Mouse (Mus musculus): ENCODE results near the gene Gpsm2. TPM values are rescaled to one million over a fixed set of nuclear protein-coding genes. Genes with fewer than 3 reads are reported as not detected.
A peak's percentile ranks its signal among the peaks of the same experiment; 100 is the strongest.
"Not testable (repeated sequence)": the region's sequence is repeated elsewhere in the genome, so short reads cannot be mapped to it uniquely, and the experiment has no call there.

Gene Gpsm2
- polyA plus RNA-seq, 1 experiment from 2014 or later, result 22.7 TPM

DNA sequence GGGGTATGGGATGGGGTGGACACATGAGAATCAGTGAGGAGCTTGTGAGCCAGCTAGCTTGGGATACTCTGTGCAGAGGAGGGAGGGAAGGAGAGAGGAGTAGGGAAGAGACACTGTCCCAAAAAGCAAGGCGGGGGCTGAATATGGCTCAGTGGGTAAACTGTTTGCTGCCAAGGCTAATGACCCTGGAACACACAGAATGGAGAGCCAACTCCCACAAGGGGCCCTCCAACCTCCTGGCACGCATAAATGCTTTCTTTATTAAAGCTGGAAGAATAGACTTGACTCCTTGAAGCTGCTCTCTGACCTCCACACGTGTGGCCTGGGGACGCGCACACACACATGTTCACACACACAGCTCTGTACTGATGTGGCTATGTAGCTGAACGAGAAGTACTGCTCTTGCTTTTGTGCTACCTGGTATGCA, 33.1 kb downstream of the Gpsm2 start:
- WGBS, result 46% methylated on average over 6 of the region's 6 CpGs
- Histone ChIP-seq H3K27me3 (ENCODE audit: control insufficient read depth, insufficient read depth, low read length) (no peaks in the 10 kb centered on the region), H3K36me3 (replicated peaks; ENCODE audit: control insufficient read depth, insufficient read depth) (peaks cover 37% of the 10 kb centered on the region; the same call in 1 of the 2 replicates), H3K9me3 (ENCODE audit: control insufficient read depth, low read length) (no peaks in the 10 kb centered on the region), H3K4me3 (replicated peaks; ENCODE audit: low read length) (no peak overlapping the region), H3K4me1 (replicated peaks; ENCODE audit: control insufficient read depth, insufficient read depth, low read length) (no peaks in the 10 kb centered on the region), H3K9ac (no peak overlapping the region), H3K4me2 (replicated peaks) (no peak overlapping the region), H3K27ac (no peak overlapping the region)
- peak; percentile 53; the same call in 1 of the 2 replicates for ATAC-seq (ENCODE audit: low FRiP score)
- peak; percentile 36 for DNase-seq (ENCODE audit: low spot score)

DNA sequence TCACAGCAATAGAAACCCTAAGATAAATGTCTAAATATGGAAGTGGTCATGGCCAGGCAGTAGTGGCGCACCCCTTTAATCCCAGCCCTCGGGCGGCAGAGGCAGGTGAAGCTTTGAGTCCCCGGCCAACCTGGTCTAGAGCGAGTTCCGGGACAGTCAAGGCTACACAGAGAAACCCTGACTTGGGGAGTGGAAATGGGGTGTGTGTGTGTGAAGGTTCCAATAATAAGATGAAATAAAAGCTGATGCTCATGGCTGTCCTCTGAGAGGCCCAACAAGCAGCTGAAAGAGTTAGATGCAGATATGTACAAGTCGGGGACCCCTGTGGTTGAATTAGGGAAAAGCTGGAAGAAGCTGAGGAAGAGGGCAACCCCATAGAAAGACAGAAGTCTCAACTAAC, 36.4 kb downstream of the Gpsm2 start:
- H3K36me3 ChIP-seq (replicated peaks; ENCODE audit: control insufficient read depth, insufficient read depth), result peaks cover 63% of the 10 kb centered on the region
- no peak overlapping the region for H3K4me2 ChIP-seq (replicated peaks)
- no peaks in the 10 kb centered on the region for H3K27me3 ChIP-seq (ENCODE audit: control insufficient read depth, insufficient read depth, low read length)
- WGBS, result 98% methylated on average over 7 of the region's 7 CpGs
- DNase-seq (ENCODE audit: low spot score) (no peak), ATAC-seq (ENCODE audit: low FRiP score) (no peak)
- no peak overlapping the region for H3K9ac ChIP-seq
- H3K9me3 ChIP-seq (ENCODE audit: control insufficient read depth, low read length), result no peaks in the 10 kb centered on the region
- no peak overlapping the region for H3K27ac ChIP-seq
- H3K4me3 ChIP-seq (replicated peaks; ENCODE audit: low read length), result no peak overlapping the region
- H3K4me1 ChIP-seq (replicated peaks; ENCODE audit: control insufficient read depth, insufficient read depth, low read length), result no peaks in the 10 kb centered on the region

DNA sequence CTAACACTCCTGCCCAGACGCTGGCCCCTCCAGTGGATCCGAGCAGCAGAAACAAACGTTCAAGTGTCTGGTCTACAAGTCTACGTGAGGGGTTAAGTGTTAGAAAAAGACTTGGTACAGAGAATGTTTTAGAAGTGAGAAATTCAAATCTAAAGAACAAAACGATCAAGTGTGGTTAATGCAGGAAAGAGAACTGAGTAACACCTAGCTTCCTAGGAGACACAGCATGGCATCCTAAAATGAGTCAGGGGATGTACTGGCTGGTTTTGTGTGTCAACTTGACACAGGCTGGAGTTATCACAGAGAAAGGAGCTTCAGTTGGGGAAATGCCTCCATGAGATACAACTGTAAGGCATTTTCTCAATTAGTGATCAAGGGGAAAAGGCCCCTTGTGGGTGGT, 38.5 kb downstream of the Gpsm2 start:
- not testable (repeated sequence) for H3K4me2 ChIP-seq (replicated peaks); ATAC-seq (ENCODE audit: low FRiP score); H3K27me3 ChIP-seq (ENCODE audit: control insufficient read depth, insufficient read depth, low read length); H3K9me3 ChIP-seq (ENCODE audit: control insufficient read depth, low read length); H3K27ac ChIP-seq; H3K4me1 ChIP-seq (replicated peaks; ENCODE audit: control insufficient read depth, insufficient read depth, low read length); H3K9ac ChIP-seq; H3K4me3 ChIP-seq (replicated peaks; ENCODE audit: low read length); DNase-seq (ENCODE audit: low spot score)
- WGBS, result 98% methylated on average over 5 of the region's 5 CpGs
- peaks cover 77% of the 10 kb centered on the region for H3K36me3 ChIP-seq (replicated peaks; ENCODE audit: control insufficient read depth, insufficient read depth)

DNA sequence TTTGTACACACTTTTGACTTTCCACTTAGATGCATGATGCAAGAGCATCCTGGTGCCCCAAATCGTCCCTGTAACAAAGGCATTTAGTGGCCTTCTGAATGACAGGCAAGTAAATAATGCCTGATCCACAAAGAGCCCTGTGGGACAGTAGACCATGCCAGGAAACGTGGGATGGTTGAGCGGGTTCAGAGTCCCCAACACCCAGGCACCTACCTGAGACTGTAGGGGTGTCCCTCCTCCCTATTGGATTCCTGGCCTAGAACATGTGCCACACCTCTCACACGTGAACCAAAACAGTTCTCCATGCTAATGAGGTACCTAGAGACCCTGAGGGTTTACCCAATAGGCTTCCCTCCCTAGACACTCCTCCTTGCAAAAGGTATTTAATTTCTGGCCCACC, 41.1 kb downstream of the Gpsm2 start:
- Histone ChIP-seq H3K36me3 (replicated peaks; ENCODE audit: control insufficient read depth, insufficient read depth) (peaks cover 92% of the 10 kb centered on the region), H3K4me1 (replicated peaks; ENCODE audit: control insufficient read depth, insufficient read depth, low read length) (no peaks in the 10 kb centered on the region), H3K9ac (no peak overlapping the region), H3K4me2 (replicated peaks) (no peak overlapping the region), H3K27ac (no peak overlapping the region), H3K9me3 (ENCODE audit: control insufficient read depth, low read length) (no peaks in the 10 kb centered on the region), H3K4me3 (replicated peaks; ENCODE audit: low read length) (no peak overlapping the region), H3K27me3 (ENCODE audit: control insufficient read depth, insufficient read depth, low read length) (no peaks in the 10 kb centered on the region)
- ATAC-seq (ENCODE audit: low FRiP score) (no peak), DNase-seq (ENCODE audit: low spot score) (no peak)
- 85% methylated on average over 4 of the region's 4 CpGs for WGBS

DNA sequence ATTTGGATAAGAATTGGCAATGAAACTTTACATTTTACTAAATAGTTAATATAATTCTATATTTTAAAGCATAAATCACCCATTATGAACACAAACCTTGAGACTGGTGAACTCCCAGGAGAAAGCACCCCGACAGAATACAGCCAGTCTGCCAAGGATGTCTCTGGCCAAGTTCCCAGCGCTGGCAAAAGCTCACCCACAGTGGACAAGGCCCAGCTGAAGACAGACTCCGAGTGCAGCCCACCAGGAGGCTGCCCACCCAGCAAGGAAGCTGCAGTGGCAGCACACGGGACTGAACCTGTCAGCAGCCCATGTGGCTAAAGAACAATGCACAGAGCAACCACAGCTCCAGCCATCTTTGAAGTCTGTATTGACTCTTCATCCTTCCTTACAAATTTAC, 45.5 kb downstream of the Gpsm2 start:
- no peaks in the 10 kb centered on the region for H3K27me3 ChIP-seq (ENCODE audit: control insufficient read depth, insufficient read depth, low read length)
- no peaks in the 10 kb centered on the region for H3K9me3 ChIP-seq (ENCODE audit: control insufficient read depth, low read length)
- no peak for DNase-seq (ENCODE audit: low spot score)
- no peak for ATAC-seq (ENCODE audit: low FRiP score)
- 66% methylated on average over 4 of the region's 4 CpGs for WGBS
- no peak overlapping the region for H3K4me3 ChIP-seq (replicated peaks; ENCODE audit: low read length)
- H3K4me1 ChIP-seq (replicated peaks; ENCODE audit: control insufficient read depth, insufficient read depth, low read length), result no peaks in the 10 kb centered on the region
- H3K4me2 ChIP-seq (replicated peaks), result no peak overlapping the region
- peaks cover 95% of the 10 kb centered on the region for H3K36me3 ChIP-seq (replicated peaks; ENCODE audit: control insufficient read depth, insufficient read depth)
- no peak overlapping the region for H3K27ac ChIP-seq
- no peak overlapping the region for H3K9ac ChIP-seq

DNA sequence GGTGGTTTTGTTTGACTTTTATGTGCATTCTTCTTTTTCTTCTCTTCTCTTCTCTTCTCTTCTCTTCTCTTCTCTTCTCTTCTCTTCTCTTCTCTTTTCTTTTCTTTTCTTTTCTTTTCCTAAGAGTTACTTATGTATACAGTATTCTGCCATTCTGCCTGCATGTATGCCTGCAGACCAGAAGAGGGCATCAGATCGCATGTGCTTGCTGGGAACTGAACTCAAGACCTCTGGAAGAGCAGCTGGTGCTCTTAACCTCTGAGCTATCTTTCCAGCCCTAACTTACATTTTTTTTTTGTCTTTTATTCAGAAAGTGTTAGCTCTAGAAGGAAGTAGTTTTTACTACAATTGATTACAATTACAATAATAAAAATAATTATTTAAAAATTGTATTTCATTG, 61.2 kb downstream of the Gpsm2 start:
- ATAC-seq (ENCODE audit: low FRiP score), result no peak
- WGBS, result 77% methylated on average over 1 of the region's 1 CpGs

DNA sequence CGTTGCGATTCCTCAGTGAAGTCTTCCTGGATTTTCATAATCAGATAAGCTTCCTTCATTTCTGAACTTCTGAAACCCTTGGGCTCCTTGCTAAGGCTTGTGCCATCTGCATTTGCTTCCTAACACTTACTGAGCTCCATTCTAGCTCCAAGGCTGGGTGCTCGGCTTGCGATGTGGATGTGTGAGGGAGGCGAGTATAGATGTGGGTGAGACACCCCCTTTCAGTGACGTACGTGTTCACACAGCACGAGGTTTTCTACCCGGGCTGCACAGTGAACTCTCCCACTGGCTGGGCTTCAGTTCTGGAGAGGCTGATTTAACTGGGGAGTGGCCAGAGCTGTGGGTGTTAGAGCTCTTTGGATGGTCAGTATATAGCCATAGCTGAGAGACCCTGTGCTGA, 63.5 kb downstream of the Gpsm2 start:
- no peak overlapping the region for H3K4me3 ChIP-seq (replicated peaks; ENCODE audit: low read length)
- H3K4me2 ChIP-seq (replicated peaks), result no peak overlapping the region
- no peak overlapping the region for H3K9ac ChIP-seq
- no peaks in the 10 kb centered on the region for H3K9me3 ChIP-seq (ENCODE audit: control insufficient read depth, low read length)
- H3K27me3 ChIP-seq (ENCODE audit: control insufficient read depth, insufficient read depth, low read length), result no peaks in the 10 kb centered on the region
- H3K4me1 ChIP-seq (replicated peaks; ENCODE audit: control insufficient read depth, insufficient read depth, low read length), result peaks cover 12% of the 10 kb centered on the region
- H3K27ac ChIP-seq, result no peak overlapping the region
- no peak for ATAC-seq (ENCODE audit: low FRiP score)
- WGBS, result 96% methylated on average over 9 of the region's 9 CpGs
- no peak for DNase-seq (ENCODE audit: low spot score)
- H3K36me3 ChIP-seq (replicated peaks; ENCODE audit: control insufficient read depth, insufficient read depth), result peaks cover 25% of the 10 kb centered on the region

More for the DNA sequence above, 61.2 kb downstream of the Gpsm2 start:
- no peak overlapping the region for H3K4me2 ChIP-seq (replicated peaks)
- H3K27ac ChIP-seq, result no peak overlapping the region
- no peaks in the 10 kb centered on the region for H3K27me3 ChIP-seq (ENCODE audit: control insufficient read depth, insufficient read depth, low read length)
- H3K9ac ChIP-seq, result no peak overlapping the region
- no peak overlapping the region for H3K4me3 ChIP-seq (replicated peaks; ENCODE audit: low read length)
- no peak for DNase-seq (ENCODE audit: low spot score)
- H3K36me3 ChIP-seq (replicated peaks; ENCODE audit: control insufficient read depth, insufficient read depth), result peaks cover 42% of the 10 kb centered on the region
- H3K4me1 ChIP-seq (replicated peaks; ENCODE audit: control insufficient read depth, insufficient read depth, low read length), result no peaks in the 10 kb centered on the region
- H3K9me3 ChIP-seq (ENCODE audit: control insufficient read depth, low read length), result no peaks in the 10 kb centered on the region

DNA sequence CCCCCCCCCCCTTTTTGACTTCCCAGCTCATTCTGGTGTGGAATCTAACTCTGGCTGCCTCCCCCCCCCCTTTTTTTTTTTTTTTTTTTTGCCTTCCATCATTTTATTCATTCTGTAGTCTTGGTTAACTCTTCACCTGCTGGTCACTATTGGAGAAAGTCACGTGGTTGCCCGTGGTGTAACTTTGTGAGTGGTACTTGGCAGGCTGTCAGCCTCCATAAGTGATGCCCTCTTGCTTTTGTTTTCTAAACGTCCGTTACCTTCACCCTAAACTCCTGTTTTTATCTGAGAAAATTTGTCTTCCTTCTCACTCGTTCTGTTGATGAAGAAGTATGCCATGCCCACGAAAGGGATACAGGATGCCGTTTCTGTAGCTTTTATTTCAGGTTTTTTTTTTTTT, 66.6 kb downstream of the Gpsm2 start:
- no peak for DNase-seq (ENCODE audit: low spot score)
- H3K27ac ChIP-seq, result no peak overlapping the region
- H3K4me2 ChIP-seq (replicated peaks), result no peak overlapping the region
- WGBS, result 71% methylated on average over 7 of the region's 7 CpGs
- H3K36me3 ChIP-seq (replicated peaks; ENCODE audit: control insufficient read depth, insufficient read depth), result no peaks in the 10 kb centered on the region
- no peaks in the 10 kb centered on the region for H3K9me3 ChIP-seq (ENCODE audit: control insufficient read depth, low read length)
- peaks cover 12% of the 10 kb centered on the region for H3K4me1 ChIP-seq (replicated peaks; ENCODE audit: control insufficient read depth, insufficient read depth, low read length)
- H3K4me3 ChIP-seq (replicated peaks; ENCODE audit: low read length), result no peak overlapping the region
- ATAC-seq (ENCODE audit: low FRiP score), result no peak
- H3K9ac ChIP-seq, result no peak overlapping the region
- no peaks in the 10 kb centered on the region for H3K27me3 ChIP-seq (ENCODE audit: control insufficient read depth, insufficient read depth, low read length)

DNA sequence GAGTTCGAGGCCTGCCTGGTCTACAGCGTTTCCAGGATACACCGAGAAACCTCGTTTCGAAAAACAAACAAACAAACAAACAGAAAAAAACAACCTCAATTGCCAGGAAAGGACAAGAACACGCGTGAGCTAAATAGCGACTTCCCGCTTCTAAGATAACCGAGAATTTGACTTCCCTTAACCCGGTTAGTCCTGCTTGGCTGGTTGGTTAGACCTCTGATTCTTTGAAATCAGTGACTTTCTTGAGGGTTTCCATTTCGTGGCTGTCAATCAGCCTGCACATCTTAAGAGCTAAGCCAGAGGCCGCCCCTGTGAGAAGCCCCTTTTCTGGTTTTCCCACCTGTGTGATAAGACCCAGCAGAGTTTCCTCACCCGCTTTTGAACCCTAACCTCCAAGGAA, 67.5 kb downstream of the Gpsm2 start:
- peak overlapping the region; percentile 75 for H3K9ac ChIP-seq
- DNase-seq (ENCODE audit: low spot score) (no peak), ATAC-seq (ENCODE audit: low FRiP score) (no peak)
- H3K27me3 ChIP-seq (ENCODE audit: control insufficient read depth, insufficient read depth, low read length), result no peaks in the 10 kb centered on the region
- H3K36me3 ChIP-seq (replicated peaks; ENCODE audit: control insufficient read depth, insufficient read depth), result no peaks in the 10 kb centered on the region
- WGBS, result 32% methylated on average over 14 of the region's 14 CpGs
- H3K4me3 ChIP-seq (replicated peaks; ENCODE audit: low read length), result peak overlapping the region; percentile 84
- no peaks in the 10 kb centered on the region for H3K9me3 ChIP-seq (ENCODE audit: control insufficient read depth, low read length)
- H3K4me2 ChIP-seq (replicated peaks), result peak overlapping the region; percentile 66
- peaks cover 12% of the 10 kb centered on the region for H3K4me1 ChIP-seq (replicated peaks; ENCODE audit: control insufficient read depth, insufficient read depth, low read length)
- 0 out of 2 replicates have a peak overlapping the region, but pooled peaks have one; percentile 89 for H3K27ac ChIP-seq

DNA sequence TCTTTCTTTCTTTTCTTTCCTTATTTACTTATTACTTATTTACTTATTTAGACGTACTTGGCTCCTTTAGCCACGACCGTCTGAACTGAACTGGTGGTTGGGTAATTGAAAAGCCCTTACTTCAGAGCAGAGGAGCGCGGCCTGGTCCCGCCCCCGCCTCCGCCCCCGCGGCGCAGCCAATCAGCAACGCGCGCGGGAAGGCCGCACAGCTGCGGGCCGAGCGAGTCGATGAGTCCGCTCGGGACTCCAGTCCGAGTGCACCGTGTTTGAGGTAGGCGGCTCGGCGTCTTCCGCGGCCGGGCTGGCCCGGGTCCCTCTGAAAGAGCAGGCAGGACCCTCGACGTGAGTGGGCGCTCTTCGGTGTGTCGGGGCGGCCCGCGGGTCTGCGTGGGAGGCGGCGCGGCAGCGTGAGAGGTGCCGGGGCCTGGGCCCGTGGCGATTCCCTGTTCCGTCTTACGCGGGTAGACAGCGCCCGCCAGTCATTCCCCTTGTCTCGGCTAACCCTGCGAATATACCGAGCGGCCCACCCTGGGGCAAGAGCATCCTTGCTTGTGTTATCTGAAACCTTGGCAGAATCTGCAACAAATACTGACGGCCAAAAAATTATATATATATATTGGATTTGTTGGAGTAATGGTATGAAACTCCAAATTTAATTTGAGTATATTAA, 68.3 kb downstream of the Gpsm2 start, which contains the start of gene Clcc1:
Clcc1 (plus strand) TSS at position 204 of the 670 bp plus-strand sequence.
- H3K9me3 ChIP-seq (ENCODE audit: control insufficient read depth, low read length), result no peaks in the 10 kb centered on the region
- H3K4me2 ChIP-seq (replicated peaks), result peak within 1 kb of the TSS; percentile 66
- peak within 1 kb of the TSS; percentile 75 for H3K9ac ChIP-seq
- H3K4me3 ChIP-seq (replicated peaks; ENCODE audit: low read length), result peak within 1 kb of the TSS; percentile 84
- no peaks in the 10 kb centered on the region for H3K36me3 ChIP-seq (replicated peaks; ENCODE audit: control insufficient read depth, insufficient read depth)
- peaks cover 12% of the 10 kb centered on the region for H3K4me1 ChIP-seq (replicated peaks; ENCODE audit: control insufficient read depth, insufficient read depth, low read length)
- under 1% methylated on average over 57 of the region's 57 CpGs for WGBS
- no peaks in the 10 kb centered on the region for H3K27me3 ChIP-seq (ENCODE audit: control insufficient read depth, insufficient read depth, low read length)
- H3K27ac ChIP-seq, result peak within 1 kb of the TSS; percentile 89
- peak; percentile 97 for ATAC-seq (ENCODE audit: low FRiP score)
- DNase-seq (ENCODE audit: low spot score), result peak; percentile 94

Measured in hindbrain, embryonic 14.5 days (tissue).